Mouse (Mus musculus) G1E-ER4 (cell line): ENCODE data around the gene Mex3d. TPM values are rescaled to one million over a fixed set of nuclear protein-coding genes. Genes with fewer than 3 reads are reported as not detected.

Source experiments
- GATA1 ChIP-seq: IDR thresholded peaks from one replicate; pipeline ENCODE4 v1.8.0; 2012; ENCODE audit warnings: low read length, inconsistent platforms
- polyA plus RNA-seq: library from polyadenylated mRNA; stranded (reverse); fragments of >175 nt; gene quantifications from 2 replicates; pipeline ENCODE4 v1.2.3, GENCODE M21; 2012

Gene Mex3d
- polyA plus RNA-seq, 1 experiment: 53.8 TPM

GRCm38 (mm10) chr10:80398719-80399190 is 11.3 kb upstream of the Mex3d start:
- no peak for TF ChIP-seq GATA1

- no peak for TF ChIP-seq GATA1
These were observed 10.7 kb upstream of the Mex3d start for GRCm38 (mm10) chr10:80398174-80398535.

- no peak for TF ChIP-seq GATA1
These were observed 10.2 kb upstream of the Mex3d start for GRCm38 (mm10) chr10:80397524-80398173.

- no peak for TF ChIP-seq GATA1
These were observed 9.5 kb upstream of the Mex3d start for GRCm38 (mm10) chr10:80396822-80397523.

- no peak for TF ChIP-seq GATA1
These were observed 7.7 kb upstream of the Mex3d start for GRCm38 (mm10) chr10:80395025-80395627.

- TF ChIP-seq GATA1: no peak
These were observed 5.2 kb upstream of the Mex3d start for GRCm38 (mm10) chr10:80392687-80393086.

GRCm38 (mm10) chr10:80390697-80391096 is 3.2 kb upstream of the Mex3d start:
- no peak for TF ChIP-seq GATA1

- TF ChIP-seq GATA1: no peak
These were observed 1.8 kb upstream of the Mex3d start for GRCm38 (mm10) chr10:80389185-80389708.

GRCm38 (mm10) chr10:80388731-80389130 is 1.3 kb upstream of the Mex3d start:
- TF ChIP-seq GATA1: no peak

- no peak for TF ChIP-seq GATA1
These were observed 556 bp downstream of the Mex3d start for GRCm38 (mm10) chr10:80386735-80387471.

GRCm38 (mm10) chr10:80385811-80386734 is 1.4 kb downstream of the Mex3d start:
- no peak for TF ChIP-seq GATA1

- no peak for TF ChIP-seq GATA1
These were observed 2.1 kb downstream of the Mex3d start for GRCm38 (mm10) chr10:80385310-80385709.

- TF ChIP-seq GATA1: no peak
These were observed 2.8 kb downstream of the Mex3d start for GRCm38 (mm10) chr10:80384709-80385108.

GRCm38 (mm10) chr10:80384115-80384639 is 3.3 kb downstream of the Mex3d start:
- no peak for TF ChIP-seq GATA1
